Mouse (Mus musculus): ENCODE data around the gene Rnf121.
A peak's percentile ranks its signal among the peaks of the same experiment; 100 is the strongest.
"Not testable (repeated sequence)": the region's sequence is repeated elsewhere in the genome, so short reads cannot be mapped to it uniquely, and the experiment has no call there.

Gene Rnf121

GRCm38 (mm10) chr7:102064655-102065045 is 619 bp downstream of the Rnf121 start:
- DNase-seq (ENCODE audit: low read depth, low spot score): no peak

GRCm38 (mm10) chr7:102063891-102064290 is 1.4 kb downstream of the Rnf121 start:
- DNase-seq (ENCODE audit: low read depth, low spot score): no peak

- DNase-seq (ENCODE audit: low read depth, low spot score): no peak
These were observed 3.1 kb downstream of the Rnf121 start for GRCm38 (mm10) chr7:102062203-102062602.

GRCm38 (mm10) chr7:102061353-102061752 is 3.9 kb downstream of the Rnf121 start:
- no peak for DNase-seq (ENCODE audit: low read depth, low spot score)

- not testable (repeated sequence) for DNase-seq (ENCODE audit: low read depth, low spot score)
These were observed 16.7 kb downstream of the Rnf121 start for GRCm38 (mm10) chr7:102048524-102048923.

GRCm38 (mm10) chr7:102042314-102042713 is 23.0 kb downstream of the Rnf121 start:
- no peak for DNase-seq (ENCODE audit: low read depth, low spot score)

GRCm38 (mm10) chr7:102037318-102037717 is 28.0 kb downstream of the Rnf121 start:
- DNase-seq (ENCODE audit: low read depth, low spot score): no peak

GRCm38 (mm10) chr7:102035534-102035933 is 29.7 kb downstream of the Rnf121 start:
- DNase-seq (ENCODE audit: low read depth, low spot score): no peak

GRCm38 (mm10) chr7:102034904-102035303 is 30.4 kb downstream of the Rnf121 start:
- no peak for DNase-seq (ENCODE audit: low read depth, low spot score)

GRCm38 (mm10) chr7:102025187-102026119 is 39.8 kb downstream of the Rnf121 start:
- no peak for DNase-seq (ENCODE audit: low read depth, low spot score)

- no peak for DNase-seq (ENCODE audit: low read depth, low spot score)
These were observed 41.4 kb downstream of the Rnf121 start for GRCm38 (mm10) chr7:102023821-102024220.

- not testable (repeated sequence) for DNase-seq (ENCODE audit: low read depth, low spot score)
These were observed 44.3 kb downstream of the Rnf121 start for GRCm38 (mm10) chr7:102020934-102021333.

GRCm38 (mm10) chr7:102019362-102019761 is 45.9 kb downstream of the Rnf121 start:
- DNase-seq (ENCODE audit: low read depth, low spot score): no peak

- no peak for DNase-seq (ENCODE audit: low read depth, low spot score)
These were observed 46.7 kb downstream of the Rnf121 start, which contains the start of gene Il18bp for GRCm38 (mm10) chr7:102018590-102018989. Gene Il18bp, minus strand, starts transcription at chr7:102018690.

- DNase-seq (ENCODE audit: low read depth, low spot score): no peak
These were observed 47.2 kb downstream of the Rnf121 start for GRCm38 (mm10) chr7:102018034-102018433.

GRCm38 (mm10) chr7:102017452-102017851 is 47.8 kb downstream of the Rnf121 start:
- DNase-seq (ENCODE audit: low read depth, low spot score): peak; percentile 40

GRCm38 (mm10) chr7:102016936-102017335 is 48.3 kb downstream of the Rnf121 start:
- DNase-seq (ENCODE audit: low read depth, low spot score): no peak

- no peak for DNase-seq (ENCODE audit: low read depth, low spot score)
These were observed 50.3 kb downstream of the Rnf121 start for GRCm38 (mm10) chr7:102014995-102015394.

- DNase-seq (ENCODE audit: low read depth, low spot score): no peak
These were observed 51.9 kb downstream of the Rnf121 start for GRCm38 (mm10) chr7:102013416-102013815.

GRCm38 (mm10) chr7:102011855-102012254 is 53.4 kb downstream of the Rnf121 start:
- no peak for DNase-seq (ENCODE audit: low read depth, low spot score)

- no peak for DNase-seq (ENCODE audit: low read depth, low spot score)
These were observed 58.7 kb downstream of the Rnf121 start for GRCm38 (mm10) chr7:102006520-102006919.

- peak; percentile 73 for DNase-seq (ENCODE audit: low read depth, low spot score)
These were observed 64.2 kb downstream of the Rnf121 start for GRCm38 (mm10) chr7:102000921-102001630.

GRCm38 (mm10) chr7:102000296-102000695 is 65.0 kb downstream of the Rnf121 start:
- DNase-seq (ENCODE audit: low read depth, low spot score): no peak
